In genomic region chr15:51570631-51571030, GRCm38 (mm10) we compare ENCODE assay signal across 20 mouse cellular contexts.
DNase-seq lines count a peak whose midpoint lies in the region; ATAC-seq lines count a peak whose summit lies in the region.
"Had no signal": no experiment of that assay in that cellular context is flagged by ENCODE, and none has a peak within 500 bp of the region (broad histone marks: within the 10 kb centered on the region; RNA-seq: fewer than 3 reads in every experiment).

No protein-coding gene starts in this region.

- DNase-seq in frontal cortex, postnatal 10 days (ENCODE audit: low spot score in 2 of 2): no peak
- DNase-seq in 3T3-L1 (ENCODE audit: low read depth, low spot score) (peak; percentile 90), NIH3T3 (ENCODE audit: low read depth) (peak; percentile 84)
- peak; percentile 28 for DNase-seq in fibroblast of lung, adult 2 months (ENCODE audit: low read depth)
- no peak for DNase-seq in cerebellum, postnatal 14 days
- DNase-seq in spleen, adult 18-20 months: no peak
- DNase-seq: adrenal gland, adult 2 months; adrenal gland, postnatal 10 days; adrenal gland, postnatal 25 days; cerebellum, adult 11 months; cerebellum, adult 18-20 months; cerebellum, adult 8-10 months; cerebellum, adult 9-11 months; cerebellum, postnatal 36 days; embryo, embryonic 11 days; forebrain, postnatal 0 days had no signal

- peak; percentile 55 for ATAC-seq in frontal cortex, adult (ENCODE audit: low TSS enrichment)
- ATAC-seq: CD4-positive, CD25-positive, alpha-beta regulatory T cell, adult 4 months; forebrain, embryonic 13.5 days; forebrain, embryonic 15.5 days; forebrain, postnatal 0 days had no signal

Comparison
In these comparisons a context has a peak if more than half of its experiments do, and no peak if none do; other contexts are left out.
1. DNase-seq: peak in 3T3-L1 (single experiment), NIH3T3 (single experiment) and fibroblast of lung, adult 2 months (single experiment); none in frontal cortex, postnatal 10 days (0 of 2), cerebellum, postnatal 14 days (0 of 2) and spleen, adult 18-20 months (0 of 2).